Mouse (Mus musculus): ENCODE results near the gene Nop58.
A peak's percentile ranks its signal among the peaks of the same experiment; 100 is the strongest.
"Not testable (repeated sequence)": the region's sequence is repeated elsewhere in the genome, so short reads cannot be mapped to it uniquely, and the experiment has no call there.

Nop58 gene

DNA sequence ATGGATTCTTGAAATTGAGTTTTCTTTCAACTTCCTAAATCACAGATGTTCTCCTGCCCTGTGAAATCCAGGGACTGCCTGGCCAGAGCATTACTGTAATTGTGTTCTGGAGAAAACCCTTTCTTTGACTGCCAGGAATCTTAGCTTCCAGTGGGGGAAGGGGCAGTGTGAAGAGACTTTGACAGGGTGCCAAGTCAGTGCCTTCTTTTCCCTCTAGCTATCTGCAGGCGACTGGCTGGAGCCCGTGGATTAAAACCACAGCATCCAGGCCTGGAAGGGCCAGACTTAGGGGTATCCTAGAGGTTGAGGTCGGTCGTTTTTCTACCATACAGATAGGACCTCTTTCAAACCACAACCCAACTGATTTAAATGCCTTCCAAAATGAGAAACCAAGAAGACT lies 40.9 kb downstream of the Nop58 start:
- DNase-seq: peak; percentile 74 to 76

- peak; percentile 11 to 14 for DNase-seq
Measured at GRCm38 (mm10) chr1:59730106-59730505, 45.3 kb downstream of the Nop58 start.

DNA sequence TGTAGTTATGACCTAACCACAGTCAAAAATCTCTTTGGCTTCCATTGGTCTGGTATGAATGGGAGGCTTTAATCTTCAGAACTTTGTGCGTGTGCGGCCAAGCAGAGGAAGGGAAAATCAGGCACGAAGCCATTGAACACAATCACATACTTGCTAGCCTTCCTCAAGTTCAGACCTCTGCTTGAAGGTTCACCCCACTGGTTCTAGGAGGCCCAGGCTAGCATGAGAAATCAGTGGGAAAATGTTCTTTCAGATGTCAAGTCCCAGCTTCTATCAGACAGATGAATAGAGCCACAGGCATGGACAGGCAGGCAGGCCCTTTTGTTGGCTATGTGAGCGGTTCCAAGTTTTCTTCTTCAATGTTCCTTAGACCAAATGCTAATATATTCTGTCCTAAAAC lies 46.0 kb downstream of the Nop58 start:
- no peak for DNase-seq

GRCm38 (mm10) chr1:59734076-59734475 lies 49.3 kb downstream of the Nop58 start:
- no peak for DNase-seq

GRCm38 (mm10) chr1:59738768-59739414 lies 54.1 kb downstream of the Nop58 start:
- DNase-seq: no peak

- DNase-seq: no peak
Measured at GRCm38 (mm10) chr1:59739577-59740354, 55.0 kb downstream of the Nop58 start.

- DNase-seq: no peak
Measured at GRCm38 (mm10) chr1:59749047-59749446, 64.3 kb downstream of the Nop58 start.

- DNase-seq: not testable (repeated sequence)
Measured at GRCm38 (mm10) chr1:59749724-59750123, 65.0 kb downstream of the Nop58 start.

- DNase-seq: no peak
Measured at GRCm38 (mm10) chr1:59755298-59755697, 70.5 kb downstream of the Nop58 start.

DNA sequence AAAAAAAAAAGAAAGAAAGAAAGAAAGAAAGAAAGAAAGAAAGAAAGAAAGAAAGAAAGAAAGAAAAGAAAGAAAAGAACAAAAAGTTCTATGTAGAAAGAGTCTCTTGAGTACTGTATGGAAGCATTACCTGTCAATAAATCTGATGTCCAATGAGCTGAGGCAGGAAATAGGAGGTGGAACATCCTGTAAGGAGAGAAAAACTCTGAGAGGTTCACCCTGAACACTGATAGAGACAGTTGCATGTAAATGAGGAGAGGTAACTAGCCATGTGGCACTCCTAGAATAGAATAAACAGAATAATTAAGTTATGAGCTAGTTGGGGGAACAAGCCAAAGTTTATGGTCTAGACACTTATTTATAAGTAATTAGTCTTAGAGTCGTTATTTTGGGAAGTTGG lies 73.6 kb downstream of the Nop58 start:
- DNase-seq: no peak

GRCm38 (mm10) chr1:59762208-59762607 lies 77.4 kb downstream of the Nop58 start:
- DNase-seq: peak; percentile 49 to 59

- peak; percentile 75 to 81 for DNase-seq
Measured at GRCm38 (mm10) chr1:59762651-59763163, 77.9 kb downstream of the Nop58 start.

- peak; percentile 92 to 95 for DNase-seq
Measured at GRCm38 (mm10) chr1:59763164-59763768, 78.5 kb downstream of the Nop58 start, which contains the start of gene Bmpr2. Gene Bmpr2 (plus strand): TSS chr1:59763400.

- DNase-seq: peak; percentile 78 to 79
Measured at GRCm38 (mm10) chr1:59763781-59764251, 79.0 kb downstream of the Nop58 start.

DNA sequence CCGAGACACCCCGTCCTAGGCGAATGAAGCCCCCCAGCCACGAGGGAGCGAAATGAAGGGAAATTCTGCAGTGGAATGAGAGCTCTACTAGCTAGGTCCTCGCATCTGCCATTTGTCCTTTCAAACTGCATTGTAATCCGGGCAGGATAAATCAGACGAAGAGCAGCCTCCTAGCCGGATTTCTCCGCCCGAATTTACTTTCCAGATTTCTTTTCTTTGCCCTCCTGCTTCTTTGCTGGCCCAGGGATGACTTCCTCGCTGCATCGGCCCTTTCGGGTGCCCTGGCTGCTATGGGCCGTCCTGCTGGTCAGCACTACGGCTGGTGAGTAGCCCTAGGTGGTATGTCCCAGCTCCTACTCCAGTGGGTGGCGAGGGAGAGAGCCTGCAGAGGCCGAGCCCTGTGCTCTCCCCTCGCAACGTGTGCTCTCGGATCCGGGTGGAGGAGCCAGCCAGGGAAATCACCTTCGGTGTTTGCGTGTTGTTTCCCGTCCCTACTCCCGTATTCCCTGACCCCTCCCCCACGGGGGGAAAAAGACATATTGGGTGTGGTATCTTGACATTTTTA lies 79.7 kb downstream of the Nop58 start:
- peak; percentile 67 for DNase-seq

- no peak for DNase-seq
Measured at GRCm38 (mm10) chr1:59765279-59765678, 80.5 kb downstream of the Nop58 start.

DNA sequence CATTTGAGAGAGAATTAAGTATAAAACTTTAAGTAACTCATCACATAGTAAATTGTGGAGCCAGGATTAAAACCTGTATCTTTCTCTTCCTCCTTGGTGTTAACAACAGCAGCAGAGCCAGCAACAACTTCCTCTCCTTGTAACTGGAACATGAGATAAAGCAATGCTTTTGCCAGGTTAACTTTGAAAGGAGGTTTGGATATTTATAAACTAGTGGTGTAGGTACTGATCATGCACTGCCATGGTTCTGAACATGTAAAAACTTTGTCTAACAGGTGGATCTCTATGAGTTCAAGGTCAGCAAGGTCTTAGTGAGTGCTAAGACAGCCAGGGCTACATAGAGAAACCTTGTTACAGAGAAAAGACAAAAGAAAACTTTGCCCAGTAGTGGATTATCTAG lies 81.9 kb downstream of the Nop58 start:
- no peak for DNase-seq

Measured in cerebellum, postnatal 10 days (tissue).